Mouse (Mus musculus) stomach, embryonic 15.5 days (tissue): ENCODE measurements around the gene Lama4. TPM values are rescaled to one million over a fixed set of nuclear protein-coding genes. Genes with fewer than 3 reads are reported as not detected.

ENCODE experiments used
- ATAC-seq: fragments of 200-750 bp; cut with Nextera tagmentation; 2 replicates; pipeline ENCODE4 v1.8.0; 2017; ENCODE audit warnings: low read depth, moderate number of reproducible peaks, moderate TSS enrichment; ENCODE audit not compliant: insufficient read depth, low FRiP score
- H3K27ac ChIP-seq: fragments of 300-500 bp; sonication (generic); 2 replicates; pipeline ENCODE4 v1.5.1; 2015; ENCODE audit warnings: mild to moderate bottlenecking, inconsistent platforms
- H3K27me3 ChIP-seq: fragments of 300-500 bp; sonication (generic); replicated peaks from 2 replicates; pipeline ENCODE4 v1.6.1; 2015; ENCODE audit warnings: inconsistent platforms
- H3K36me3 ChIP-seq: fragments of 300-500 bp; sonication (generic); 2 replicates; pipeline ENCODE4 v1.6.1; 2015; ENCODE audit warnings: inconsistent platforms
- H3K4me1 ChIP-seq: fragments of 300-500 bp; sonication (generic); 2 replicates; pipeline ENCODE4 v1.6.1; 2015; ENCODE audit warnings: inconsistent platforms
- H3K4me2 ChIP-seq: fragments of 300-500 bp; sonication (generic); 2 replicates; pipeline ENCODE4 v1.6.1; 2015; ENCODE audit warnings: mild to moderate bottlenecking, inconsistent platforms
- H3K4me3 ChIP-seq: fragments of 300-500 bp; sonication (generic); replicated peaks from 2 replicates; pipeline ENCODE4 v1.5.1; 2015; ENCODE audit warnings: inconsistent platforms
- H3K9ac ChIP-seq: fragments of 300-500 bp; sonication (generic); 2 replicates; pipeline ENCODE4 v1.6.1; 2015; ENCODE audit warnings: inconsistent platforms
- H3K9me3 ChIP-seq: fragments of 300-500 bp; sonication (generic); 2 replicates; pipeline ENCODE4 v1.6.1; 2016; ENCODE audit warnings: inconsistent platforms
- WGBS: fragments of 180-500 bp; shearing (Covaris S2); methylation state at CpG from one replicate; pipeline ENCODE4 v1.1.7; 2015; 5-methylcytosine and 5-hydroxymethylcytosine counted together
- polyA plus RNA-seq: library from polyadenylated mRNA; unstranded; fragments of >200 nt; fragmentation: Nextera tagmentation; extraction: Ambion mirVana; gene quantifications from 2 replicates; pipeline ENCODE4 v1.2.1, GENCODE M21; 2015

Gene Lama4
- polyA plus RNA-seq, 1 experiment from 2014 or later: 52.5 TPM

GRCm38 (mm10) chr10:39029297-39030147, 64.2 kb downstream of the Lama4 start:
- Histone ChIP-seq H3K27ac (no peak overlapping the region), H3K36me3 (peaks cover 5% of the 10 kb centered on the region; the same call in 1 of the 2 replicates)
- WGBS: 83% methylated on average over 6 of the region's 6 CpGs

DNA sequence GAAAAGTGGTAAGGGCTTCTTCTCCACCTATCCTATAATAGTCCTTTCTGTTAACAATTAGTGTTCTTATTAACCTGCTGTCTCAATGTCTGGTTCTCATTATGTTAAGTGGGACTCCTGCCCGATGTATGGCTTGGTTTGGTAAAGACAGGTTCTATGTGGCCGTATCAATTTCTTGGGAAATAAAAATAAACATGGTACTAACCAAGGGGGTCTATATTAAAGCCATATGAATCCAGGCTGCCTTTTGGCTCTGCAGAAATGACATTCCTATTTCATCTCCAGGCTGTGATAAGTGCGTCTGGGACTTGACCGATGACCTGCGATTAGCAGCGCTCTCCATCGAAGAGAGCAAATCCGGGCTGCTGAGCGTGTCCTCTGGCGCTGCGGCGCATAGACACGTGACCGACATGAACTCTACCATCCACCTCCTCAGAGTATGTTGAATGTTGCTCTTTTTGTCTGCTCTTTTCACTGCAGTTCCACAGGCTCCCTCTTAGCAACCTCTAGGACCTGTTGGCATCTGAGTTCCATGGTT, 64.9 kb downstream of the Lama4 start:
- H3K27me3 ChIP-seq: no peaks in the 10 kb centered on the region
- H3K9ac ChIP-seq: no peak overlapping the region
- peaks cover 5% of the 10 kb centered on the region; the same call in 1 of the 2 replicates for H3K36me3 ChIP-seq
- H3K4me1 ChIP-seq: no peaks in the 10 kb centered on the region
- no peak overlapping the region for H3K4me3 ChIP-seq
- H3K9me3 ChIP-seq: no peaks in the 10 kb centered on the region
- H3K4me2 ChIP-seq: no peak overlapping the region
- no peak for ATAC-seq
- 90% methylated on average over 14 of the region's 14 CpGs for WGBS
- H3K27ac ChIP-seq: no peak overlapping the region

More at GRCm38 (mm10) chr10:39029297-39030147, 64.2 kb downstream of the Lama4 start:
- H3K4me1 ChIP-seq: no peaks in the 10 kb centered on the region
- no peak overlapping the region for H3K4me3 ChIP-seq
- H3K27me3 ChIP-seq: no peaks in the 10 kb centered on the region
- no peak for ATAC-seq
- H3K9ac ChIP-seq: no peak overlapping the region
- no peak overlapping the region for H3K4me2 ChIP-seq
- no peaks in the 10 kb centered on the region for H3K9me3 ChIP-seq

GRCm38 (mm10) chr10:39039564-39039963, 74.2 kb downstream of the Lama4 start:
- Histone ChIP-seq H3K9me3 (no peaks in the 10 kb centered on the region), H3K36me3 (no peaks in the 10 kb centered on the region), H3K4me1 (no peaks in the 10 kb centered on the region), H3K4me2 (no peak overlapping the region), H3K27ac (no peak overlapping the region), H3K27me3 (no peaks in the 10 kb centered on the region), H3K9ac (no peak overlapping the region), H3K4me3 (no peak overlapping the region)
- no peak for ATAC-seq
- 54% methylated on average over 4 of the region's 4 CpGs for WGBS

- no peaks in the 10 kb centered on the region for H3K36me3 ChIP-seq
- H3K4me3 ChIP-seq: no peak overlapping the region
- no peaks in the 10 kb centered on the region for H3K4me1 ChIP-seq
- ATAC-seq: no peak
- H3K9ac ChIP-seq: no peak overlapping the region
- H3K27me3 ChIP-seq: no peaks in the 10 kb centered on the region
- H3K4me2 ChIP-seq: no peak overlapping the region
- WGBS: 56% methylated on average over 5 of the region's 5 CpGs
- no peaks in the 10 kb centered on the region for H3K9me3 ChIP-seq
- H3K27ac ChIP-seq: no peak overlapping the region
Observed at GRCm38 (mm10) chr10:39040026-39040425, 74.7 kb downstream of the Lama4 start.

GRCm38 (mm10) chr10:39044476-39044995, 79.2 kb downstream of the Lama4 start:
- Histone ChIP-seq H3K4me1 (no peaks in the 10 kb centered on the region), H3K36me3 (no peaks in the 10 kb centered on the region), H3K4me3 (no peak overlapping the region), H3K27me3 (no peaks in the 10 kb centered on the region), H3K4me2 (no peak overlapping the region), H3K9me3 (no peaks in the 10 kb centered on the region), H3K9ac (no peak overlapping the region), H3K27ac (no peak overlapping the region)
- ATAC-seq: no peak
- WGBS: 35% methylated on average over 3 of the region's 3 CpGs

DNA sequence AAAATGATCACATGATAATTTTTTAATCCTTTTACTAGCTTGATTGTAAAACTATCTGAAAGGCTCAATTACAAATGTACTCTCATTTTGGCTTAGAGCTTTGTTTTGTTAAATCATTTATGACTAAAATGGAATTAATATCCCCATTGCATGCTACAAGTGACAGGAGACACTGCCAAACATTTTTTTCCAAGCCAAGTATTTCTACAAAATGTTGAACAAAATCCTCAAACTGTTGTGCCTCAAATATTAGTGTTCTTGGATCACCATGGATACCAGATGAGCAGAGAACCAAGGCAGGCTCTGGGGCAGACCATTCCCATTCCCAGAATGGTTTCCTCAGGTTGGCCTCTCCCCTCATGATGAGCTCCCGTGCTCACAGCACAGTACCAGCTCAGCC, 79.8 kb downstream of the Lama4 start:
- WGBS: 76% methylated on average over 1 of the region's 1 CpGs
- Histone ChIP-seq H3K4me3 (no peak overlapping the region), H3K27ac (no peak overlapping the region), H3K36me3 (no peaks in the 10 kb centered on the region), H3K4me1 (no peaks in the 10 kb centered on the region), H3K9me3 (no peaks in the 10 kb centered on the region), H3K27me3 (no peaks in the 10 kb centered on the region), H3K9ac (no peak overlapping the region), H3K4me2 (no peak overlapping the region)
- ATAC-seq: no peak

DNA sequence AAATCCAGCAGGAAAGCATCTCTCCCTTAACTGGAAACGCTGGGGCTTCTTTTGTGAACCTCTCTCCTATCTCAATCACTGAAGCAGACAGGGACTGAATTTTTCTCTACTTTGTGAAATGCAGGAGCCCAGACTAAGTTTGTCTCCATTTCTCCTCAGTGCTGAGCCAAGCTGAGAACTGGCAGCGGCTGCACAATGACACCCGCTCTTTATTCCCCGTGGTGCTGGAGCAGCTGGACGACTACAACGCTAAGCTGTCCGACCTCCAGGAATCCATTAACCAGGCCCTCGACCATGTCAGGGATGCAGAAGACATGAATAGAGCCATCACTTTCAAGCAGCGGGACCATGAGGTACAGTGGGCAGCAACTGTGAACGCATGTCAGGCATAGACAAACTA, 82.5 kb downstream of the Lama4 start:
- 68% methylated on average over 10 of the region's 10 CpGs for WGBS
- no peak overlapping the region for H3K4me2 ChIP-seq
- H3K9me3 ChIP-seq: no peaks in the 10 kb centered on the region
- no peaks in the 10 kb centered on the region for H3K4me1 ChIP-seq
- no peak for ATAC-seq
- H3K4me3 ChIP-seq: no peak overlapping the region
- no peak overlapping the region for H3K27ac ChIP-seq
- no peaks in the 10 kb centered on the region for H3K36me3 ChIP-seq
- no peak overlapping the region for H3K9ac ChIP-seq
- H3K27me3 ChIP-seq: no peaks in the 10 kb centered on the region

DNA sequence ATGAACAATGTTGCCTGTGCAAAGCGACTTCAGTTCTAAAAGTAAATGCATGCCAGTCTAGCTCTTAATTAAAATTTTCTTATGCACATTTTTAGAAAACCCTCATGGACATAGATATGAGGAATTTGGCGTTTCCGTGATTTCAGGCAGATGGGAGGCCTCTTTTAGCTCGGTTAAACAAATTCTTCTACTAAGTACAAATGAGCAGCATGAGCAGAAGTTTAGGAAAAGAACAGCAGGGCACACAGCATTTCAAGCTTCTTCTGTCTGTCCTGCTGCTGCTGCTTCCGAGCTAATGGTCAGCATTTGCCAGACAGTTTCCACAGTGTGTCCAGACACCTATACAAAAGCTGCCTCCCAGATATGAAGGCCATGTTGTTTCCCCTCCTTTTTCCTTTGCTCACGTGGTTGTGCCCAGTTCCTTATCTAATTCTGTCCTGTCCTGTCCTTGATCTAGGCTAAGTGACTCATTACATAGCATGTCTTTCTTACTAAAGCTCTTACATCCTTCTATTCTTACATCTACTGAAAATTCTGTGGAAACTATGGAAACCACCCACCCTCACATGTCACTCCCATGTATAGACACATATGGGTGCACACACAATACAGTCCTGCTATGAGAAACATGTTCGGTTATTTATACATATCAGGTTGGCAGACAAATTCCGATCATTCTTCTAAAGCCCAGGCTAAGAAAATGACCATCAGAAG, 84.4 kb downstream of the Lama4 start:
- no peaks in the 10 kb centered on the region for H3K27me3 ChIP-seq
- 71% methylated on average over 8 of the region's 8 CpGs for WGBS
- no peak overlapping the region for H3K27ac ChIP-seq
- H3K4me3 ChIP-seq: no peak overlapping the region
- H3K9ac ChIP-seq: no peak overlapping the region
- H3K4me1 ChIP-seq: no peaks in the 10 kb centered on the region
- no peak overlapping the region for H3K4me2 ChIP-seq
- no peak for ATAC-seq
- no peaks in the 10 kb centered on the region for H3K36me3 ChIP-seq
- H3K9me3 ChIP-seq: no peaks in the 10 kb centered on the region

GRCm38 (mm10) chr10:39056050-39056449, 90.7 kb downstream of the Lama4 start:
- Histone ChIP-seq H3K27me3 (no peaks in the 10 kb centered on the region), H3K9me3 (no peaks in the 10 kb centered on the region), H3K36me3 (peaks cover 4% of the 10 kb centered on the region; the same call in 1 of the 2 replicates), H3K4me1 (no peaks in the 10 kb centered on the region), H3K4me3 (no peak overlapping the region), H3K27ac (no peak overlapping the region), H3K4me2 (no peak overlapping the region), H3K9ac (no peak overlapping the region)
- ATAC-seq: no peak
- WGBS: 75% methylated on average over 5 of the region's 5 CpGs

DNA sequence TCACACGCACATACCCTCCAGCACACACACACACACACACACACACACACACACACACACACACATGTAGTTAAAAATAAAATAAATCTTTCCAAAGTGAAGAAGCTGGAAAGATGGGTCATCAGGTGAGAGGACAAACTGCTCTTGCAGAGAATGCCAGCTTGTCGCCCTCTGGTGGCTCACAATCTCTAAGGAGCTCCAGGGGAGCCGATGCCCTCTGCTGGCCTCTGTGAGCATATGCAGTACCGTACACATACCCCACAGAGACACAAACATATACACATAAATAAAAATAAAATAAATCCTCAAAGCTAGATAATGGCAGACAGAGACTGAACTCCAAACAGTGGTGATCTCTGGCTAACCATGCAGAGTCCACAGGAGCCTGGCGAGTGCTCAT, 99.4 kb downstream of the Lama4 start:
- no peaks in the 10 kb centered on the region for H3K27me3 ChIP-seq
- ATAC-seq: no peak
- 87% methylated on average over 5 of the region's 5 CpGs for WGBS
- no peaks in the 10 kb centered on the region for H3K4me1 ChIP-seq
- no peak overlapping the region for H3K9ac ChIP-seq
- H3K4me3 ChIP-seq: no peak overlapping the region
- H3K27ac ChIP-seq: no peak overlapping the region
- H3K4me2 ChIP-seq: no peak overlapping the region
- H3K36me3 ChIP-seq: 0 out of 2 replicates have a peak, but pooled peaks cover 6% of the 10 kb centered on the region
- no peaks in the 10 kb centered on the region for H3K9me3 ChIP-seq

GRCm38 (mm10) chr10:39065449-39065848, 100.1 kb downstream of the Lama4 start:
- 0 out of 2 replicates have a peak, but pooled peaks cover 6% of the 10 kb centered on the region for H3K36me3 ChIP-seq
- no peaks in the 10 kb centered on the region for H3K4me1 ChIP-seq
- WGBS: 60% methylated on average over 3 of the region's 3 CpGs
- no peak overlapping the region for H3K9ac ChIP-seq
- no peak overlapping the region for H3K27ac ChIP-seq
- no peaks in the 10 kb centered on the region for H3K27me3 ChIP-seq
- no peak overlapping the region for H3K4me3 ChIP-seq
- ATAC-seq: no peak
- H3K9me3 ChIP-seq: no peaks in the 10 kb centered on the region
- H3K4me2 ChIP-seq: no peak overlapping the region

GRCm38 (mm10) chr10:39066061-39066460, 100.7 kb downstream of the Lama4 start:
- H3K36me3 ChIP-seq: 0 out of 2 replicates have a peak, but pooled peaks cover 6% of the 10 kb centered on the region
- H3K4me1 ChIP-seq: no peaks in the 10 kb centered on the region
- H3K4me2 ChIP-seq: no peak overlapping the region
- H3K27me3 ChIP-seq: no peaks in the 10 kb centered on the region
- H3K27ac ChIP-seq: no peak overlapping the region
- ATAC-seq: no peak
- H3K9ac ChIP-seq: no peak overlapping the region
- no peak overlapping the region for H3K4me3 ChIP-seq
- 79% methylated on average over 4 of the region's 4 CpGs for WGBS
- H3K9me3 ChIP-seq: no peaks in the 10 kb centered on the region
